Mouse (Mus musculus) B cell, adult 67 days (primary cell): ENCODE data around the gene Mup21. TPM values are rescaled to one million over a fixed set of nuclear protein-coding genes. Genes with fewer than 3 reads are reported as not detected.

Experiments
- total RNA-seq, 2 experiments: library from RNA; stranded (reverse); gene quantifications; 4 replicates each; pipeline ENCODE4 v1.2.4; 2023

Mup21 gene
- total RNA-seq = not detected

GRCm38 (mm10) chr4:62150811-62151210, at the start of gene Mup21:
TSS of gene Mup21 (minus strand) at chr4:62150863.

Other genes with a start within 250 kb of the Mup21 start
- not detected for gene Mup20, start 96.7 kb downstream of the Mup21 start, total RNA-seq
- not detected for gene Mup3, start 63.5 kb downstream of the Mup21 start, total RNA-seq
- not detected for gene Zfp37, start 80.2 kb upstream of the Mup21 start, total RNA-seq
- gene Slc31a2, start 111.7 kb upstream of the Mup21 start, total RNA-seq = 1 to 10 TPM; 5.8 to 6.2 TPM
- gene Fkbp15, start 209.7 kb upstream of the Mup21 start, total RNA-seq = 100 to 1,000 TPM; 102 to 118 TPM
- 10 to 100 TPM in 1 of 2 experiments, 1 to 10 TPM in 1; 9.8 to 11.0 TPM for gene Slc31a1, start 209.9 kb upstream of the Mup21 start, total RNA-seq